Mouse (Mus musculus): Measurements from ENCODE around the gene Ttc17.

GRCm38 (mm10) chr2:94290483-94290882, 116.0 kb downstream of the Ttc17 start:
- peak; percentile 95 for TF ChIP-seq CTCF (IDR thresholded peaks at IDR 0.05; ENCODE audit: extremely low read depth, insufficient read depth, low read length)
- TF ChIP-seq POLR2A (IDR thresholded peaks at IDR 0.05; ENCODE audit: extremely low read depth, insufficient read depth, low read length) = no peak
